Mouse (Mus musculus): ENCODE data around the gene Krt33a. TPM values are rescaled to one million over a fixed set of nuclear protein-coding genes. Genes with fewer than 3 reads are reported as not detected.

Krt33a gene
- total RNA-seq (2012; rRNA removed), result not detected in 2 replicates

GRCm38 (mm10) chr11:100016112-100016511, at the start of gene Krt33a:
Gene Krt33a, minus strand, starts transcription at chr11:100016212.
- H3K36me3 ChIP-seq (ENCODE audit: control insufficient read depth, insufficient read depth, low read length, poor library complexity, severe bottlenecking), result no peaks in the 10 kb centered on the region
- H3K27ac ChIP-seq (ENCODE audit: insufficient read depth, low read depth, low read length, poor library complexity, severe bottlenecking), result no peak within 1 kb of the TSS
- H3K4me3 ChIP-seq (ENCODE audit: insufficient read depth in 1 of 2, low read depth in 1 of 2, low read length in 2 of 2, poor library complexity in 1 of 2, severe bottlenecking in 1 of 2), result no peak within 1 kb of the TSS
- in situ Hi-C loops (cut with MboI; ENCODE audit: low sequenced_read_pairs in 2 of 2, unreplicated experiment in 2 of 2), result no loop called here
- DNase-seq (ENCODE audit: low read depth, low spot score), result no peak
- no peak for TF ChIP-seq MAFK (IDR thresholded peaks at IDR 0.05; ENCODE audit: insufficient read depth, low read depth, low read length)
- no peak for TF ChIP-seq ZNF384 (IDR thresholded peaks at IDR 0.05; ENCODE audit: low read depth, low read length)
- no peak for TF ChIP-seq ZC3H11A (IDR thresholded peaks at IDR 0.05; ENCODE audit: borderline replicate concordance, low read depth, low read length)
- TF ChIP-seq CHD2 (IDR thresholded peaks at IDR 0.05; ENCODE audit: low read depth, low read length), result no peak
- no peak for TF ChIP-seq HCFC1 (IDR thresholded peaks at IDR 0.05; ENCODE audit: borderline replicate concordance, insufficient read depth, low read length)
- no peak within 1 kb of the TSS for H3K9ac ChIP-seq (ENCODE audit: insufficient read depth, low read depth, low read length, poor library complexity, severe bottlenecking)
- H3K9me3 ChIP-seq (ENCODE audit: control insufficient read depth, insufficient read depth, low read depth, low read length), result no peaks in the 10 kb centered on the region
- no peaks in the 10 kb centered on the region for H3K4me1 ChIP-seq (ENCODE audit: control insufficient read depth in 2 of 2, insufficient read depth in 2 of 2, low read length in 2 of 2, poor library complexity in 1 of 2)

DNA sequence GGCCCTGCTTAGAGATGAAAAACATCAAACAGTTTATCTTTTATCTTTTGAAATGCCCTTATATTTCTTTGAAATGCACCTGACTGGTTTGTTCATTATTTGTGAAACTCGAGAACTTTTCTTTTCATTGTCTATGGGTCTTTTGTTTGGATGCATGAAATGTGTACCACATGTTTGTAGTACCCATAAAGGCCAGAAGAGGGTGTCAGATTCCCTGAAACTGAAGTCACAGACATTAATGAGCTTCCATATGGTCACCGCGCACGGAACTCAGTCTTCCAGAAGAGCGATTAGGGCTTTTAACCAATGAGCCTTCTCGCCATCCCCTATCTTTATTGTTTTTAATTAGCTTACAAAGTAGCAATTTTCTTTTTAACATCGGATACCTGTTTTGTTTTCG, 42.9 kb upstream of the Krt33a start:
- Histone ChIP-seq H3K4me1 (ENCODE audit: control insufficient read depth in 2 of 2, insufficient read depth in 2 of 2, low read length in 2 of 2, poor library complexity in 1 of 2) (no peaks in the 10 kb centered on the region), H3K36me3 (ENCODE audit: control insufficient read depth, insufficient read depth, low read length, poor library complexity, severe bottlenecking) (no peaks in the 10 kb centered on the region), H3K4me3 (ENCODE audit: insufficient read depth in 1 of 2, low read depth in 1 of 2, low read length in 2 of 2, poor library complexity in 1 of 2, severe bottlenecking in 1 of 2) (no peak overlapping the region), H3K27ac (ENCODE audit: insufficient read depth, low read depth, low read length, poor library complexity, severe bottlenecking) (no peak overlapping the region), H3K9me3 (ENCODE audit: control insufficient read depth, insufficient read depth, low read depth, low read length) (no peaks in the 10 kb centered on the region), H3K9ac (ENCODE audit: insufficient read depth, low read depth, low read length, poor library complexity, severe bottlenecking) (no peak overlapping the region)
- no peak for TF ChIP-seq CHD2 (IDR thresholded peaks at IDR 0.05; ENCODE audit: low read depth, low read length)
- no peak for TF ChIP-seq ZNF384 (IDR thresholded peaks at IDR 0.05; ENCODE audit: low read depth, low read length)
- TF ChIP-seq ZC3H11A (IDR thresholded peaks at IDR 0.05; ENCODE audit: borderline replicate concordance, low read depth, low read length), result peak; percentile 72
- no peak for TF ChIP-seq MAFK (IDR thresholded peaks at IDR 0.05; ENCODE audit: insufficient read depth, low read depth, low read length)
- TF ChIP-seq HCFC1 (IDR thresholded peaks at IDR 0.05; ENCODE audit: borderline replicate concordance, insufficient read depth, low read length), result no peak
- peak; percentile 65 for DNase-seq (ENCODE audit: low read depth, low spot score)
- in situ Hi-C loops (cut with MboI; ENCODE audit: low sequenced_read_pairs in 2 of 2, unreplicated experiment in 2 of 2), result no loop called here

- Histone ChIP-seq H3K36me3 (ENCODE audit: control insufficient read depth, insufficient read depth, low read length, poor library complexity, severe bottlenecking) (no peaks in the 10 kb centered on the region), H3K4me1 (ENCODE audit: control insufficient read depth in 2 of 2, insufficient read depth in 2 of 2, low read length in 2 of 2, poor library complexity in 1 of 2) (no peaks in the 10 kb centered on the region), H3K27ac (ENCODE audit: insufficient read depth, low read depth, low read length, poor library complexity, severe bottlenecking) (no peak overlapping the region), H3K9me3 (ENCODE audit: control insufficient read depth, insufficient read depth, low read depth, low read length) (no peaks in the 10 kb centered on the region), H3K4me3 (ENCODE audit: insufficient read depth in 1 of 2, low read depth in 1 of 2, low read length in 2 of 2, poor library complexity in 1 of 2, severe bottlenecking in 1 of 2) (no peak overlapping the region), H3K9ac (ENCODE audit: insufficient read depth, low read depth, low read length, poor library complexity, severe bottlenecking) (no peak overlapping the region)
- no peak for TF ChIP-seq ZC3H11A (IDR thresholded peaks at IDR 0.05; ENCODE audit: borderline replicate concordance, low read depth, low read length)
- TF ChIP-seq ZNF384 (IDR thresholded peaks at IDR 0.05; ENCODE audit: low read depth, low read length), result no peak
- no peak for DNase-seq (ENCODE audit: low read depth, low spot score)
- in situ Hi-C loops (cut with MboI; ENCODE audit: low sequenced_read_pairs in 2 of 2, unreplicated experiment in 2 of 2), result no loop called here
Measured at GRCm38 (mm10) chr11:100055686-100056655, 40.0 kb upstream of the Krt33a start.

GRCm38 (mm10) chr11:100050451-100050850, 34.4 kb upstream of the Krt33a start, which contains the start of gene Krt31:
Gene Krt31, minus strand, starts transcription at chr11:100050551.
- Histone ChIP-seq H3K36me3 (ENCODE audit: control insufficient read depth, insufficient read depth, low read length, poor library complexity, severe bottlenecking) (no peaks in the 10 kb centered on the region), H3K4me1 (ENCODE audit: control insufficient read depth in 2 of 2, insufficient read depth in 2 of 2, low read length in 2 of 2, poor library complexity in 1 of 2) (no peaks in the 10 kb centered on the region), H3K27ac (ENCODE audit: insufficient read depth, low read depth, low read length, poor library complexity, severe bottlenecking) (no peak within 1 kb of the TSS), H3K9ac (ENCODE audit: insufficient read depth, low read depth, low read length, poor library complexity, severe bottlenecking) (no peak within 1 kb of the TSS), H3K9me3 (ENCODE audit: control insufficient read depth, insufficient read depth, low read depth, low read length) (no peaks in the 10 kb centered on the region), H3K4me3 (ENCODE audit: insufficient read depth in 1 of 2, low read depth in 1 of 2, low read length in 2 of 2, poor library complexity in 1 of 2, severe bottlenecking in 1 of 2) (no peak within 1 kb of the TSS)
- in situ Hi-C loops (cut with MboI; ENCODE audit: low sequenced_read_pairs in 2 of 2, unreplicated experiment in 2 of 2), result no loop called here
- no peak for DNase-seq (ENCODE audit: low read depth, low spot score)
- TF ChIP-seq MAFK (IDR thresholded peaks at IDR 0.05; ENCODE audit: insufficient read depth, low read depth, low read length), result no peak
- TF ChIP-seq HCFC1 (IDR thresholded peaks at IDR 0.05; ENCODE audit: borderline replicate concordance, insufficient read depth, low read length), result no peak
- no peak for TF ChIP-seq ZC3H11A (IDR thresholded peaks at IDR 0.05; ENCODE audit: borderline replicate concordance, low read depth, low read length)
- TF ChIP-seq ZNF384 (IDR thresholded peaks at IDR 0.05; ENCODE audit: low read depth, low read length), result no peak
- no peak for TF ChIP-seq CHD2 (IDR thresholded peaks at IDR 0.05; ENCODE audit: low read depth, low read length)

Measured in ES-E14 (cell line).